Mouse (Mus musculus): Measurements from ENCODE around the gene Evc2. TPM values are rescaled to one million over a fixed set of nuclear protein-coding genes. Genes with fewer than 3 reads are reported as not detected.

Evc2 gene
- polyA plus RNA-seq (2015; fragmentation: Nextera tagmentation; extraction: Ambion mirVana): 0.45 and 0.63 TPM in 2 replicates

DNA sequence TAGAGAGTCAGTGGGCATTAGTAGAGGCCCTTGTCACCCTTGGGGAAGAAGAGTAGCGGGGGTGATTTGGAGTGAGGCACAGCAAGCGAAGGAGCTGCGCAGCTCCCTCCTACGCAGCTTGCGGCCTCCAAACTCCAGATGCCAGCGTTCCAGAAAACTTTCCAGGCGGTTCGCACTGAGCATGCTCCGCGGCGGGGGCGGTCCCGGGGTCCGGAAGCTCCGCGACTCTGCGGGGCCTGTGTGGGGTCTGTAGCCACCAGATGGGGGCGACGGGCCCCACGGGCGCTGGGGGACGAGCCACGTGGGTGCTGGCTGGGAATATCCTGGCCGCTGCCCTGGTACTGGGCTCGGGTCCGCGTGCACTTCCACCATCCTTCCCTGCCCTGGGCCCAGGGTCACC, at the start of gene Evc2:
Evc2 (plus strand) TSS at position 212 of the 400 bp plus-strand sequence.
- TF ChIP-seq EP300 (IDR thresholded peaks at IDR 0.05; ENCODE audit: low read depth) (no peak), CTCF (IDR thresholded peaks at IDR 0.05; ENCODE audit: low read depth) (peak; percentile 9; the same call in 1 of the 2 replicates)
- peak; percentile 36 for DNase-seq
- Histone ChIP-seq H3K27ac (ENCODE audit: low read depth) (no peak within 1 kb of the TSS), H3K36me3 (replicated peaks; ENCODE audit: insufficient read depth, low read length) (no peaks in the 10 kb centered on the region), H3K4me2 (ENCODE audit: low read depth, low read length) (peak within 1 kb of the TSS; percentile 72), H3K27me3 (ENCODE audit: insufficient read depth, low read length) (peaks cover 19% of the 10 kb centered on the region), H3K4me3 (ENCODE audit: low read depth, low read length) (peak within 1 kb of the TSS; percentile 50), H3K9ac (replicated peaks) (peak within 1 kb of the TSS; percentile 47; the same call in 1 of the 2 replicates), H3K9me3 (ENCODE audit: low read length) (no peaks in the 10 kb centered on the region), H3K4me1 (ENCODE audit: insufficient read depth) (peaks cover 7% of the 10 kb centered on the region; the same call in 1 of the 2 replicates)
- under 1% methylated on average over 23 of the region's 27 CpGs for WGBS (ENCODE audit: insufficient replicate concordance)
- ATAC-seq: no peak

DNA sequence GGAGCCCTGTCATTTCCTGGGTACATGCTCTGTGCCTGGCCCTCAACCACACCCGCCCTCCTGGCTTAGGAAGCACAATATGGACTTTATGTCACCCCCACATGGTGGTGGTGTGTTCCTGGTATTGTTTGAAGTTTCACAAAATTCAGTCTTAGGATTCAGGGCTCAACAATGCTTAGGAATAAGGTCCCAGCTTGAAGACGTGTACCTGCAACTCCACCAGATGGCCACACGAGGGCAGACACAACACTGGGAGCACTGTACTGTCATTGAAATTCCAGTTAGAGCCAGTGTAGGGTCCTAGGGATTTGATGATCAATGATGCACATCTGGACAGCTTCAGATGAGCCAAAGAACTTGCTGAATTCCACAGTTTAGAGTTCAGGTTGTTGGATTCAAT, 49.1 kb upstream of the Evc2 start:
- Histone ChIP-seq H3K4me2 (ENCODE audit: low read depth, low read length) (no peak overlapping the region), H3K9me3 (ENCODE audit: low read length) (no peaks in the 10 kb centered on the region), H3K4me3 (ENCODE audit: low read depth, low read length) (no peak overlapping the region), H3K9ac (replicated peaks) (no peak overlapping the region), H3K4me1 (ENCODE audit: insufficient read depth) (no peaks in the 10 kb centered on the region), H3K27ac (ENCODE audit: low read depth) (no peak overlapping the region), H3K36me3 (replicated peaks; ENCODE audit: insufficient read depth, low read length) (no peaks in the 10 kb centered on the region), H3K27me3 (ENCODE audit: insufficient read depth, low read length) (no peaks in the 10 kb centered on the region)
- ATAC-seq (no peak), DNase-seq (no peak)
- peak; percentile 77 for TF ChIP-seq CTCF (IDR thresholded peaks at IDR 0.05; ENCODE audit: low read depth)
- no peak for TF ChIP-seq EP300 (IDR thresholded peaks at IDR 0.05; ENCODE audit: low read depth)
- 15% methylated on average over 3 of the region's 3 CpGs for WGBS (ENCODE audit: insufficient replicate concordance)

DNA sequence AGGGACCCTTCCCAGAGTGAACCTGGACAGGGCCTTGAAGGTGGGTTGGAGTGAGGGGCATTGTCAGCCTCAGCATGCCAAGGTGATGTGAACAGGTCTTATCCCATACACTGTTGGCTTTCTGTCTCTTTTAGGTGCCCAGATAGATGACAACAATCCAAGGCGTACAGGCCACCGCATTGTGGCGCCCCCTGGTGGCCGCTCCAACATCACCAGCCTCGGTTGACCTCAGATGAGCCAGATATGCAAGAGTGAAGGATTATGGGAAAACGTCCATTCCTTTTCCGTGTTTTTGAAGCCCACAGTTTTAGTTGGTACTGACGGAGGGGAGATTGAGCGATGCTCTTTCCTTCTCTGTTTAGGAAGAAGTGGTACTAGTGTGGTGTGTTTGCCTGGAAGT, 47.3 kb upstream of the Evc2 start:
- ATAC-seq (no peak), DNase-seq (no peak)
- no peak overlapping the region for H3K27ac ChIP-seq (ENCODE audit: low read depth)
- H3K36me3 ChIP-seq (replicated peaks; ENCODE audit: insufficient read depth, low read length): no peaks in the 10 kb centered on the region
- H3K9ac ChIP-seq (replicated peaks): no peak overlapping the region
- H3K4me2 ChIP-seq (ENCODE audit: low read depth, low read length): no peak overlapping the region
- TF ChIP-seq CTCF (IDR thresholded peaks at IDR 0.05; ENCODE audit: low read depth): peak; percentile 62
- TF ChIP-seq EP300 (IDR thresholded peaks at IDR 0.05; ENCODE audit: low read depth): no peak
- WGBS (ENCODE audit: insufficient replicate concordance): 55% methylated on average over 9 of the region's 9 CpGs
- H3K4me3 ChIP-seq (ENCODE audit: low read depth, low read length): no peak overlapping the region
- H3K27me3 ChIP-seq (ENCODE audit: insufficient read depth, low read length): no peaks in the 10 kb centered on the region
- H3K9me3 ChIP-seq (ENCODE audit: low read length): no peaks in the 10 kb centered on the region
- no peaks in the 10 kb centered on the region for H3K4me1 ChIP-seq (ENCODE audit: insufficient read depth)

DNA sequence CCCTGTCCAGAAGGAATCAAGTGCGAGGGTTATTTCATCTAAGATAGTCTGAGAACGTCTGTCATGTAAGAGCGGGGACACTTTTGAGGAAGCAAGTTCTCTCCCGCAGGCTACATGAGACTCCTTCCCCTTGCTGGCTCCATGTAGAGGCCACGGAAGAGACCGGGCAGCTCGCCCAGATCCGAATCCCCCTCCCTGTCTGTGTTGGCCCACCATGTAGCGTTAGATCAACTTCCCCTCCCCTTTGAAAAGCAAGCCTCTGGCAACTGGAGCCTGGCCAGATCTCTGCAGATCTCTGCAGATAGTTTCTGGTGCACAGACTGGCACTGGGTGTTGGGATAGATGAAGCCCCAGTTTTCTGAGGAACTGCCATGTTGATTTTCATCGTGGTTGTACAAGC, 41.6 kb upstream of the Evc2 start:
- no peak overlapping the region for H3K4me3 ChIP-seq (ENCODE audit: low read depth, low read length)
- no peaks in the 10 kb centered on the region for H3K27me3 ChIP-seq (ENCODE audit: insufficient read depth, low read length)
- ATAC-seq: no peak
- H3K36me3 ChIP-seq (replicated peaks; ENCODE audit: insufficient read depth, low read length): no peaks in the 10 kb centered on the region
- H3K9me3 ChIP-seq (ENCODE audit: low read length): no peaks in the 10 kb centered on the region
- H3K4me2 ChIP-seq (ENCODE audit: low read depth, low read length): no peak overlapping the region
- no peak overlapping the region for H3K27ac ChIP-seq (ENCODE audit: low read depth)
- no peak for DNase-seq
- WGBS (ENCODE audit: insufficient replicate concordance): 61% methylated on average over 10 of the region's 10 CpGs
- H3K9ac ChIP-seq (replicated peaks): no peak overlapping the region
- no peaks in the 10 kb centered on the region for H3K4me1 ChIP-seq (ENCODE audit: insufficient read depth)
- TF ChIP-seq CTCF (IDR thresholded peaks at IDR 0.05; ENCODE audit: low read depth): no peak
- TF ChIP-seq EP300 (IDR thresholded peaks at IDR 0.05; ENCODE audit: low read depth): no peak

DNA sequence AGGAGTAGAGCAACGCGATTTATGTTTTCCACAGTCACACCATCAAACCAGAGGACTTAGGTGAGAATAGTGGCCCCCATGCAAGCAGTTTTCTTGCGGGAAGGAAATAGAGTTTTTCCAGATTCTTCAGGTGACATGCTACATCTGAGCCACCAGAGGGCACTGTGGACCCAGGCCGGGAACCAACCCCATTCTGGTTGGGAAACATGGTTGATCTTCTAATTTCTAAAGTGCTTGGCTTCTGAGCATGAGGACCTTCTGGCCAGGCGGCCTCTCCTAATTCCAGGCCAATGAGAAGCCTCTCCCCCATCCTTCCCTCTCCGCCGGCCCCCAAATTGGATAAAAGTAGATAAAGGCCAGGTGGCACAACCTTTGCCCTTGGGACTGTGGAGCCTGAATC, 39.9 kb upstream of the Evc2 start:
- Histone ChIP-seq H3K4me1 (ENCODE audit: insufficient read depth) (no peaks in the 10 kb centered on the region), H3K4me2 (ENCODE audit: low read depth, low read length) (no peak overlapping the region), H3K4me3 (ENCODE audit: low read depth, low read length) (no peak overlapping the region), H3K9me3 (ENCODE audit: low read length) (no peaks in the 10 kb centered on the region), H3K27ac (ENCODE audit: low read depth) (no peak overlapping the region), H3K36me3 (replicated peaks; ENCODE audit: insufficient read depth, low read length) (no peaks in the 10 kb centered on the region), H3K9ac (replicated peaks) (no peak overlapping the region), H3K27me3 (ENCODE audit: insufficient read depth, low read length) (no peaks in the 10 kb centered on the region)
- TF ChIP-seq CTCF (IDR thresholded peaks at IDR 0.05; ENCODE audit: low read depth) (peak; percentile 85), EP300 (IDR thresholded peaks at IDR 0.05; ENCODE audit: low read depth) (no peak)
- 11% methylated on average over 7 of the region's 7 CpGs for WGBS (ENCODE audit: insufficient replicate concordance)
- no peak for ATAC-seq
- DNase-seq: peak; percentile 34

DNA sequence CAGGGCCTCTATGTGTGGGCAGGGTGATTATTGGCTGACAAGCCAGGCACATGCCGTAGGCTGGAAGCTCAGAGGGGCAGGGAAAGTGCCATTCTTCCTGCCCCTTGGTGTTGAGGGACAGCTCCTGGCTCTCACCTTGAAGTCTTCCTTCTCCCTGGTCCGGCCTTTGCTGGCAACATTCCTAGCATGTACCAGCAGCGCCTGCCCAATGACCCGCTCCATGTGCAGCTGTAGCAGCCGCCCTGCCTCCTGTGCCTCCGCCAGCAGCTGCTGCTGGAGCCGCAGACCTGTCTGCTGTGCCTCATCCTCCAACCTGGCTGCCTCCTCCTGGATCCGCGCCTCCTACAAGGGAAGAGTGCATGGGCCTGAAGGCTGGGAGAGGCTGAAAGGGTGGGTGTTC, 28.3 kb upstream of the Evc2 start:
- Histone ChIP-seq H3K36me3 (replicated peaks; ENCODE audit: insufficient read depth, low read length) (no peaks in the 10 kb centered on the region), H3K4me3 (ENCODE audit: low read depth, low read length) (no peak overlapping the region), H3K27ac (ENCODE audit: low read depth) (no peak overlapping the region), H3K4me2 (ENCODE audit: low read depth, low read length) (no peak overlapping the region), H3K9ac (replicated peaks) (no peak overlapping the region), H3K27me3 (ENCODE audit: insufficient read depth, low read length) (no peaks in the 10 kb centered on the region), H3K9me3 (ENCODE audit: low read length) (no peaks in the 10 kb centered on the region), H3K4me1 (ENCODE audit: insufficient read depth) (no peaks in the 10 kb centered on the region)
- DNase-seq (no peak), ATAC-seq (no peak)
- TF ChIP-seq EP300 (IDR thresholded peaks at IDR 0.05; ENCODE audit: low read depth): no peak
- TF ChIP-seq CTCF (IDR thresholded peaks at IDR 0.05; ENCODE audit: low read depth): no peak
- WGBS (ENCODE audit: insufficient replicate concordance): 79% methylated on average over 9 of the region's 9 CpGs

Measured in liver, postnatal 0 days (tissue).